Mouse (Mus musculus): ENCODE measurements at regions not wholly inside any gene's neighbourhood (a gene's known extent, or its start where the extent isn't known, plus 50 kb on each side); places are given as distances from the start of the nearest gene placed in this dataset.

- no peak for DNase-seq (ENCODE audit: low spot score in 2 of 2)
These were observed 1143.8 kb downstream of the 4930447A16Rik start for GRCm38 (mm10) chr15:38569011-38569640.

- DNase-seq (ENCODE audit: low spot score in 2 of 2) = no peak
These were observed 1144.8 kb downstream of the 4930447A16Rik start for GRCm38 (mm10) chr15:38570144-38570543.

GRCm38 (mm10) chr15:38570735-38571134, 1145.4 kb downstream of the 4930447A16Rik start:
- no peak for DNase-seq (ENCODE audit: low spot score in 2 of 2)

GRCm38 (mm10) chr15:38572652-38573051, 1147.3 kb downstream of the 4930447A16Rik start:
- no peak for DNase-seq (ENCODE audit: low spot score in 2 of 2)

- DNase-seq (ENCODE audit: low spot score in 2 of 2) = no peak
These were observed 1149.1 kb downstream of the 4930447A16Rik start for GRCm38 (mm10) chr15:38574447-38574846.

- DNase-seq (ENCODE audit: low spot score in 2 of 2) = no peak
These were observed 1149.9 kb downstream of the 4930447A16Rik start for GRCm38 (mm10) chr15:38575254-38575653.

- no peak for DNase-seq (ENCODE audit: low spot score in 2 of 2)
These were observed 1152.3 kb downstream of the 4930447A16Rik start for GRCm38 (mm10) chr15:38577691-38578090.

- DNase-seq (ENCODE audit: low spot score in 2 of 2) = no peak
These were observed 1154.1 kb downstream of the 4930447A16Rik start for GRCm38 (mm10) chr15:38579481-38579880.

- DNase-seq (ENCODE audit: low spot score in 2 of 2) = no peak
These were observed 1158.1 kb downstream of the 4930447A16Rik start for GRCm38 (mm10) chr15:38583500-38583899.

- no peak for DNase-seq (ENCODE audit: low spot score in 2 of 2)
These were observed 1159.1 kb downstream of the 4930447A16Rik start for GRCm38 (mm10) chr15:38584425-38584824.

- DNase-seq (ENCODE audit: low spot score in 2 of 2) = peak; percentile 33 to 56
These were observed 1160.3 kb downstream of the 4930447A16Rik start for GRCm38 (mm10) chr15:38585610-38586009.

GRCm38 (mm10) chr15:38586594-38586993, 1161.2 kb downstream of the 4930447A16Rik start:
- DNase-seq (ENCODE audit: low spot score in 2 of 2) = no peak

- no peak for DNase-seq (ENCODE audit: low spot score in 2 of 2)
These were observed 1162.9 kb downstream of the 4930447A16Rik start for GRCm38 (mm10) chr15:38588268-38588667.

- DNase-seq (ENCODE audit: low spot score in 2 of 2) = no peak
These were observed 1163.7 kb downstream of the 4930447A16Rik start for GRCm38 (mm10) chr15:38589010-38589409.

GRCm38 (mm10) chr15:38589675-38590074, 1164.3 kb downstream of the 4930447A16Rik start:
- no peak for DNase-seq (ENCODE audit: low spot score in 2 of 2)

- no peak for DNase-seq (ENCODE audit: low spot score in 2 of 2)
These were observed 1168.7 kb downstream of the 4930447A16Rik start for GRCm38 (mm10) chr15:38594095-38594494.

GRCm38 (mm10) chr15:38594747-38595146, 1169.4 kb downstream of the 4930447A16Rik start:
- DNase-seq (ENCODE audit: low spot score in 2 of 2) = no peak

- no peak for DNase-seq (ENCODE audit: low spot score in 2 of 2)
These were observed 1170.5 kb downstream of the 4930447A16Rik start for GRCm38 (mm10) chr15:38595820-38596219.

GRCm38 (mm10) chr15:38597458-38597857, 1172.1 kb downstream of the 4930447A16Rik start:
- no peak for DNase-seq (ENCODE audit: low spot score in 2 of 2)

- no peak for DNase-seq (ENCODE audit: low spot score in 2 of 2)
These were observed 1176.1 kb downstream of the 4930447A16Rik start for GRCm38 (mm10) chr15:38601436-38601835.

- DNase-seq (ENCODE audit: low spot score in 2 of 2) = peak; percentile 49 to 68
These were observed 1177.0 kb downstream of the 4930447A16Rik start for GRCm38 (mm10) chr15:38602187-38602870.

- no peak for DNase-seq (ENCODE audit: low spot score in 2 of 2)
These were observed 1178.6 kb downstream of the 4930447A16Rik start for GRCm38 (mm10) chr15:38603918-38604317.

GRCm38 (mm10) chr15:38607368-38607767, 1182.0 kb downstream of the 4930447A16Rik start:
- DNase-seq (ENCODE audit: low spot score in 2 of 2) = no peak

Measured in frontal cortex, postnatal 14 days (tissue).